Mouse (Mus musculus): ENCODE measurements around the gene Gm13696. TPM values are rescaled to one million over a fixed set of nuclear protein-coding genes. Genes with fewer than 3 reads are reported as not detected.

Gm13696 gene
- polyA plus RNA-seq (2017; shearing (Covaris generic)) = not detected

DNA sequence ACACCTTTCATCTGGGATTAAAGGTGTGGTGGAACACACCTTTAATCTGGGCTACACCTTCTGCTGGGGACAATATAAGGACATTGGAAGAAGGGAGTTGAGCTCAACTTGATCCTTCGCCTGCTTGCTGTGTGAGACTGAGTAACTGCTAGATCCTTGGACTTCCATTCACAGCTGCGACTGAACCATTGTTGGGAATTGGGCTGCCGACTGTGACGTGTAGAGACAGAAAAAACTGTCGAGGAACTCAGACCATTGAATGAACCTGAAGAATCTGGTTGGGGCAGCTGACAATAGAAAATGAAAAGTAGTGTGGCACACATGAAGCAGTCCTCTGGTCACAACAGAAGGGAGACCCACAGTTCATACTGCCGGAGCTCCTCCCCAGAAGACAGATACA is at the start of gene Gm13696:
Gm13696 (plus strand) TSS at position 301 of the 400 bp plus-strand sequence.

DNA sequence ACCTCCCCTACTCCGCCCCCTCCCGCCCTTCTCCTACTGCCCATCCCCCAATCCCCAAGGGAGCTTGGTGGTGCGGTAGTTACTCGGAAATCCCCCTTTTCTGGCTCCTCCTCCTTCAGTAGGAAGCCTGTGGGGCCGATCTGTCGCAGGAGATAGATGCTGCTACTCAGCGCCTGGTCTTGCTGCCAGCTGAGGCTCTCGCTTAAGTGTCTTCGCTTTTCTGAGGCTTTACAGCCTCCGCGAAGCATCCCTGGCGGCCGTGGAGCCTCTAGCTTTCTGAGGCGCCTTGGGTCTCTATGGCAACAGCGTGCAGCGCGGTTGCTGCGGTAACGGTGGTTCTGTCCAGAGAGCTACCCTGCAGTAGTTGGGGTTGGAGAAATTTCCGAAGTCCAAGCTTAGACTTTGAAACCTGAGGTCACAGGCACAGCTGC is 32.0 kb upstream of the Gm13696 start, which contains the start of gene Zswim2:
Zswim2 (minus strand) TSS at position 298 of the 431 bp plus-strand sequence.

DNA sequence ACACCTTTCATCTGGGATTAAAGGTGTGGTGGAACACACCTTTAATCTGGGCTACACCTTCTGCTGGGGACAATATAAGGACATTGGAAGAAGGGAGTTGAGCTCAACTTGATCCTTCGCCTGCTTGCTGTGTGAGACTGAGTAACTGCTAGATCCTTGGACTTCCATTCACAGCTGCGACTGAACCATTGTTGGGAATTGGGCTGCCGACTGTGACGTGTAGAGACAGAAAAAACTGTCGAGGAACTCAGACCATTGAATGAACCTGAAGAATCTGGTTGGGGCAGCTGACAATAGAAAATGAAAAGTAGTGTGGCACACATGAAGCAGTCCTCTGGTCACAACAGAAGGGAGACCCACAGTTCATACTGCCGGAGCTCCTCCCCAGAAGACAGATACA is 17.5 kb upstream of the Gm13696 start, which contains the start of gene Gm13698:
Gm13698 (plus strand) TSS at position 301 of the 400 bp plus-strand sequence.

DNA sequence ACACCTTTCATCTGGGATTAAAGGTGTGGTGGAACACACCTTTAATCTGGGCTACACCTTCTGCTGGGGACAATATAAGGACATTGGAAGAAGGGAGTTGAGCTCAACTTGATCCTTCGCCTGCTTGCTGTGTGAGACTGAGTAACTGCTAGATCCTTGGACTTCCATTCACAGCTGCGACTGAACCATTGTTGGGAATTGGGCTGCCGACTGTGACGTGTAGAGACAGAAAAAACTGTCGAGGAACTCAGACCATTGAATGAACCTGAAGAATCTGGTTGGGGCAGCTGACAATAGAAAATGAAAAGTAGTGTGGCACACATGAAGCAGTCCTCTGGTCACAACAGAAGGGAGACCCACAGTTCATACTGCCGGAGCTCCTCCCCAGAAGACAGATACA is 11.7 kb upstream of the Gm13696 start, which contains the start of gene Gm13693:
Gm13693 (plus strand) TSS at position 301 of the 400 bp plus-strand sequence.

DNA sequence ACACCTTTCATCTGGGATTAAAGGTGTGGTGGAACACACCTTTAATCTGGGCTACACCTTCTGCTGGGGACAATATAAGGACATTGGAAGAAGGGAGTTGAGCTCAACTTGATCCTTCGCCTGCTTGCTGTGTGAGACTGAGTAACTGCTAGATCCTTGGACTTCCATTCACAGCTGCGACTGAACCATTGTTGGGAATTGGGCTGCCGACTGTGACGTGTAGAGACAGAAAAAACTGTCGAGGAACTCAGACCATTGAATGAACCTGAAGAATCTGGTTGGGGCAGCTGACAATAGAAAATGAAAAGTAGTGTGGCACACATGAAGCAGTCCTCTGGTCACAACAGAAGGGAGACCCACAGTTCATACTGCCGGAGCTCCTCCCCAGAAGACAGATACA is 5.9 kb upstream of the Gm13696 start, which contains the start of gene Gm13695:
Gm13695 (plus strand) TSS at position 301 of the 400 bp plus-strand sequence.

DNA sequence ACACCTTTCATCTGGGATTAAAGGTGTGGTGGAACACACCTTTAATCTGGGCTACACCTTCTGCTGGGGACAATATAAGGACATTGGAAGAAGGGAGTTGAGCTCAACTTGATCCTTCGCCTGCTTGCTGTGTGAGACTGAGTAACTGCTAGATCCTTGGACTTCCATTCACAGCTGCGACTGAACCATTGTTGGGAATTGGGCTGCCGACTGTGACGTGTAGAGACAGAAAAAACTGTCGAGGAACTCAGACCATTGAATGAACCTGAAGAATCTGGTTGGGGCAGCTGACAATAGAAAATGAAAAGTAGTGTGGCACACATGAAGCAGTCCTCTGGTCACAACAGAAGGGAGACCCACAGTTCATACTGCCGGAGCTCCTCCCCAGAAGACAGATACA is 5.7 kb downstream of the Gm13696 start, which contains the start of gene Gm13694:
Gm13694 (plus strand) TSS at position 301 of the 400 bp plus-strand sequence.

DNA sequence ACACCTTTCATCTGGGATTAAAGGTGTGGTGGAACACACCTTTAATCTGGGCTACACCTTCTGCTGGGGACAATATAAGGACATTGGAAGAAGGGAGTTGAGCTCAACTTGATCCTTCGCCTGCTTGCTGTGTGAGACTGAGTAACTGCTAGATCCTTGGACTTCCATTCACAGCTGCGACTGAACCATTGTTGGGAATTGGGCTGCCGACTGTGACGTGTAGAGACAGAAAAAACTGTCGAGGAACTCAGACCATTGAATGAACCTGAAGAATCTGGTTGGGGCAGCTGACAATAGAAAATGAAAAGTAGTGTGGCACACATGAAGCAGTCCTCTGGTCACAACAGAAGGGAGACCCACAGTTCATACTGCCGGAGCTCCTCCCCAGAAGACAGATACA is 11.5 kb downstream of the Gm13696 start, which contains the start of gene Gm13697:
Gm13697 (plus strand) TSS at position 301 of the 400 bp plus-strand sequence.

DNA sequence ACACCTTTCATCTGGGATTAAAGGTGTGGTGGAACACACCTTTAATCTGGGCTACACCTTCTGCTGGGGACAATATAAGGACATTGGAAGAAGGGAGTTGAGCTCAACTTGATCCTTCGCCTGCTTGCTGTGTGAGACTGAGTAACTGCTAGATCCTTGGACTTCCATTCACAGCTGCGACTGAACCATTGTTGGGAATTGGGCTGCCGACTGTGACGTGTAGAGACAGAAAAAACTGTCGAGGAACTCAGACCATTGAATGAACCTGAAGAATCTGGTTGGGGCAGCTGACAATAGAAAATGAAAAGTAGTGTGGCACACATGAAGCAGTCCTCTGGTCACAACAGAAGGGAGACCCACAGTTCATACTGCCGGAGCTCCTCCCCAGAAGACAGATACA is 17.3 kb downstream of the Gm13696 start, which contains the start of gene Gm13691:
Gm13691 (plus strand) TSS at position 301 of the 400 bp plus-strand sequence.

Other genes starting within 250 kb of the Gm13696 start
- gene Itgav, start 248.7 kb upstream of the Gm13696 start, polyA plus RNA-seq (2017; shearing (Covaris generic)) = 20.7 TPM
- gene Fam171b, start 160.5 kb upstream of the Gm13696 start, polyA plus RNA-seq (2017; shearing (Covaris generic)) = 0.18 TPM
- gene Zswim2, start 31.9 kb upstream of the Gm13696 start, polyA plus RNA-seq (2017; shearing (Covaris generic)) = not detected
- not detected for gene Gm13698, start 17.4 kb upstream of the Gm13696 start, polyA plus RNA-seq (2017; shearing (Covaris generic))
- not detected for gene Gm13693, start 11.6 kb upstream of the Gm13696 start, polyA plus RNA-seq (2017; shearing (Covaris generic))
- gene Gm13695, start 5.8 kb upstream of the Gm13696 start, polyA plus RNA-seq (2017; shearing (Covaris generic)) = not detected
- gene Gm13694, start 5.8 kb downstream of the Gm13696 start, polyA plus RNA-seq (2017; shearing (Covaris generic)) = not detected
- gene Gm13697, start 11.6 kb downstream of the Gm13696 start, polyA plus RNA-seq (2017; shearing (Covaris generic)) = not detected
- not detected for gene Gm13691, start 17.4 kb downstream of the Gm13696 start, polyA plus RNA-seq (2017; shearing (Covaris generic))

Data from inflammation-experienced regulatory T-cells, adult 16 weeks (primary cell).